Mouse (Mus musculus): Measurements from ENCODE around the gene Pcgf5.

DNA sequence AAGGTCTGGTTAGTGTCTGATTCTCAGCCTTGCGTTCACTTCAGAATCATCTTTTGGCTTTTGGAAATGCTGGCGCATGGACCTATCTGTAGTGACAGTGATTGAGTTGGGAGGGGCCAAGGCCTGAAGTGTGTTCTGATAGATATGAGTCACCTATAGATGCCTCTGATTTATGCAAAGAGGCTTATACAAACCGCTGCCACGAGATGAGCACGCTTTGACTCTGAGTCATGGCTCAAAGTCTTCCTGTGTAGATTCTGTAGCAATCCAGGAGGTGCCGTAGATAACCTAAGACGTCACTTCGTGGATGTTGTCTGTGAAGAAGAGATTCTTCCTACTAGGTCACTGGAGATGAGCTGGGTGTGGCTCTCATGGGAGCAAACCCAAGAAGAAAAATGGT lies 16.6 kb downstream of the Pcgf5 start:
- TF ChIP-seq CTCF (IDR thresholded peaks at IDR 0.05; ENCODE audit: low read depth): no peak
- no peak for TF ChIP-seq EP300 (IDR thresholded peaks at IDR 0.05; ENCODE audit: low read depth)
